Mouse (Mus musculus) thymus, adult 2 months (tissue): ENCODE measurements around the gene Arrdc5.

Source experiments
- CTCF ChIP-seq: fragments of 200-500 bp; IDR thresholded peaks from 2 replicates; pipeline ENCODE4 v1.5.1; 2012; ENCODE audit warnings: mild to moderate bottlenecking, control low read depth, low read length, moderate library complexity, borderline replicate concordance; ENCODE audit not compliant: control insufficient read depth, poor library complexity, insufficient read depth; ENCODE audit errors: extremely low read depth
- POLR2A ChIP-seq: fragments of 200-500 bp; IDR thresholded peaks from 2 replicates; pipeline ENCODE4 v1.6.1; 2012; ENCODE audit warnings: mild to moderate bottlenecking, low read length, control low read depth, moderate library complexity; ENCODE audit not compliant: control insufficient read depth, poor library complexity, insufficient read depth; ENCODE audit errors: extremely low read depth

DNA sequence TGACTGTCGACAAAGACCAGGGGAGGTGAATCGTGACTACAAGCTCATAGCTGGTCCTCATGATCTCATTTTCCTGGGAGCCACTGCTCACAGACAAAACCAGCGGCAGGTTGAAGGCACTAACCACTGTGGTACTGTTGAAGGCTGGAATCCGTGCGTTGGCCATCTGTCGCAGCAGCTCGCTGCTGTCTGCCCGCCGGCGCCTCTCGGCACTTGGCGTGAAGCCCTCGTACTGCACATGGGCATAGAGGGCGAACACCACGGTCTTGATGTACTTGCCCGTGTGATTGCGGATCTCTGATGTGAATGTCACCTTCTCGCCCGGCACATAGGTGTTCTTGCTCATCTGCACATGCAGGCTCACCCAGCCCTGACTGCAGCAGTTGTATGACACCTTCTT lies 5.8 kb downstream of the Arrdc5 start:
- TF ChIP-seq CTCF (0 out of 2 replicates have a peak, but pooled peaks have one; percentile 38), POLR2A (no peak)
